13 mouse cellular contexts compared by ENCODE assay signal in genomic region chr17:72021733-72022669, GRCm38 (mm10).
A peak's percentile ranks its signal among the peaks of the same experiment; 100 is the strongest.
DNase-seq lines count a peak whose midpoint lies in the region; ATAC-seq lines count a peak whose summit lies in the region.
"Had no signal": no experiment of that assay in that cellular context is flagged by ENCODE, and none has a peak within 500 bp of the region (broad histone marks: within the 10 kb centered on the region; RNA-seq: fewer than 3 reads in every experiment).

No protein-coding gene starts in this region.

- no peak for DNase-seq in forebrain, embryonic 10.5 days (ENCODE audit: extremely low spot score, low spot score)
- DNase-seq in right cerebral cortex, postnatal 10 days (ENCODE audit: low spot score in 2 of 2) = peak; percentile 45 to 58
- no peak for DNase-seq in right cerebral cortex, postnatal 14 days
- DNase-seq in kidney, postnatal 14 days = peak; percentile 90
- DNase-seq in urinary bladder, postnatal 10 days (ENCODE audit: low spot score) = no peak
- DNase-seq: heart, postnatal 4 days; layer of hippocampus, postnatal 36 days; liver, embryonic 13.5 days had no signal

- 0 out of 2 replicates have a peak, but pooled peaks cover 4% of the 10 kb centered on the region for H3K4me1 ChIP-seq in forebrain, embryonic 16.5 days (replicated peaks; ENCODE audit: control insufficient read depth, insufficient read depth, low read length)
- no peaks in the 10 kb centered on the region for H3K4me1 ChIP-seq in forebrain, embryonic 10.5 days
- no peaks in the 10 kb centered on the region for H3K4me1 ChIP-seq in neural tube, embryonic 15.5 days
- H3K4me1 ChIP-seq: liver, embryonic 13.5 days; stomach, embryonic 15.5 days had no signal

- H3K4me2 ChIP-seq in forebrain, embryonic 16.5 days (ENCODE audit: low read length) = no peak overlapping the region
- H3K4me2 ChIP-seq in neural tube, embryonic 15.5 days = no peak overlapping the region
- H3K4me2 ChIP-seq: liver, embryonic 13.5 days; stomach, embryonic 15.5 days had no signal

- H3K27me3 ChIP-seq in forebrain, embryonic 16.5 days (replicated peaks; ENCODE audit: control insufficient read depth, insufficient read depth, low read length) = no peaks in the 10 kb centered on the region
- H3K27me3 ChIP-seq in forebrain, embryonic 10.5 days (ENCODE audit: poor library complexity, severe bottlenecking) = no peaks in the 10 kb centered on the region
- no peaks in the 10 kb centered on the region for H3K27me3 ChIP-seq in neural tube, embryonic 15.5 days (replicated peaks)
- H3K27me3 ChIP-seq: liver, embryonic 13.5 days; stomach, embryonic 15.5 days had no signal

- H3K4me3 ChIP-seq in forebrain, embryonic 16.5 days (replicated peaks; ENCODE audit: low read length) = no peak overlapping the region
- H3K4me3 ChIP-seq in forebrain, embryonic 10.5 days = no peak overlapping the region
- no peak overlapping the region for H3K4me3 ChIP-seq in neural tube, embryonic 15.5 days (replicated peaks)
- H3K4me3 ChIP-seq: liver, embryonic 13.5 days; stomach, embryonic 15.5 days had no signal

- H3K36me3 ChIP-seq in forebrain, embryonic 16.5 days (ENCODE audit: control insufficient read depth, insufficient read depth) = no peaks in the 10 kb centered on the region
- no peaks in the 10 kb centered on the region for H3K36me3 ChIP-seq in forebrain, embryonic 10.5 days (replicated peaks)
- H3K36me3 ChIP-seq in neural tube, embryonic 15.5 days = no peaks in the 10 kb centered on the region
- H3K36me3 ChIP-seq: liver, embryonic 13.5 days; stomach, embryonic 15.5 days had no signal

- no peak overlapping the region for H3K27ac ChIP-seq in forebrain, embryonic 16.5 days (ENCODE audit: low read length)
- no peak overlapping the region for H3K27ac ChIP-seq in forebrain, embryonic 10.5 days
- H3K27ac ChIP-seq in neural tube, embryonic 15.5 days (replicated peaks) = no peak overlapping the region
- H3K27ac ChIP-seq: liver, embryonic 13.5 days; stomach, embryonic 15.5 days had no signal

- H3K9ac ChIP-seq in forebrain, embryonic 16.5 days (replicated peaks; ENCODE audit: low read depth, low read length) = no peak overlapping the region
- no peak overlapping the region for H3K9ac ChIP-seq in neural tube, embryonic 15.5 days (replicated peaks)
- H3K9ac ChIP-seq: liver, embryonic 13.5 days; stomach, embryonic 15.5 days had no signal

- no peaks in the 10 kb centered on the region for H3K9me3 ChIP-seq in forebrain, embryonic 16.5 days (ENCODE audit: control insufficient read depth, low read length)
- no peaks in the 10 kb centered on the region for H3K9me3 ChIP-seq in forebrain, embryonic 10.5 days
- H3K9me3 ChIP-seq in neural tube, embryonic 15.5 days (replicated peaks) = no peaks in the 10 kb centered on the region
- H3K9me3 ChIP-seq: liver, embryonic 13.5 days; stomach, embryonic 15.5 days had no signal

- WGBS in forebrain, embryonic 16.5 days = 62% methylated on average over 10 of the region's 10 CpGs
- WGBS in forebrain, embryonic 10.5 days = 83% methylated on average over 10 of the region's 10 CpGs
- WGBS in neural tube, embryonic 15.5 days = 70% methylated on average over 10 of the region's 10 CpGs

- peak; percentile 47 for ATAC-seq in forebrain, embryonic 16.5 days
- ATAC-seq in neural tube, embryonic 15.5 days (ENCODE audit: low FRiP score) = peak; percentile 65; the same call in 1 of the 2 replicates
- no peak for ATAC-seq in megakaryocyte, adult 5-6 weeks (ENCODE audit: poor library complexity, severe bottlenecking)
- ATAC-seq: CD4-positive, CD25-positive, alpha-beta regulatory T cell, adult 4 months had no signal

Comparison
In these comparisons a context has a peak if more than half of its experiments do, and no peak if none do; other contexts are left out.
1. DNase-seq: peak in right cerebral cortex, postnatal 10 days (2 of 2) and kidney, postnatal 14 days (single experiment); none in forebrain, embryonic 10.5 days (single experiment), right cerebral cortex, postnatal 14 days (single experiment) and urinary bladder, postnatal 10 days (single experiment).